Mouse (Mus musculus): Measurements from ENCODE around the gene Olfr1382. TPM values are rescaled to one million over a fixed set of nuclear protein-coding genes. Genes with fewer than 3 reads are reported as not detected.

Olfr1382 gene
- polyA plus RNA-seq, 1 experiment from 2014 or later: not detected

Other genes starting within 250 kb of the Olfr1382 start
- 0.10 TPM in 1 of 2 replicates, not detected in the other for gene Olfr1393, start 249.9 kb upstream of the Olfr1382 start, polyA plus RNA-seq (2016; fragmentation: Nextera tagmentation; extraction: Ambion mirVana)
- gene Olfr1392, start 243.0 kb upstream of the Olfr1382 start, polyA plus RNA-seq (2016; fragmentation: Nextera tagmentation; extraction: Ambion mirVana): 0.06 TPM in 1 of 2 replicates, not detected in the other
- gene Olfr10, start 223.5 kb upstream of the Olfr1382 start, polyA plus RNA-seq (2016; fragmentation: Nextera tagmentation; extraction: Ambion mirVana): not detected in 2 replicates
- gene Olfr1391, start 205.5 kb upstream of the Olfr1382 start, polyA plus RNA-seq (2016; fragmentation: Nextera tagmentation; extraction: Ambion mirVana): not detected in 2 replicates
- gene Olfr1390, start 193.1 kb upstream of the Olfr1382 start, polyA plus RNA-seq (2016; fragmentation: Nextera tagmentation; extraction: Ambion mirVana): not detected in 2 replicates
- not detected in 2 replicates for gene Olfr1389, start 105.2 kb upstream of the Olfr1382 start, polyA plus RNA-seq (2016; fragmentation: Nextera tagmentation; extraction: Ambion mirVana)
- gene Olfr1388, start 91.6 kb upstream of the Olfr1382 start, polyA plus RNA-seq (2016; fragmentation: Nextera tagmentation; extraction: Ambion mirVana): 0.42 and 0.57 TPM in 2 replicates
- not detected in 2 replicates for gene Olfr1387, start 72.9 kb upstream of the Olfr1382 start, polyA plus RNA-seq (2016; fragmentation: Nextera tagmentation; extraction: Ambion mirVana)
- gene Olfr1386, start 63.2 kb upstream of the Olfr1382 start, polyA plus RNA-seq (2016; fragmentation: Nextera tagmentation; extraction: Ambion mirVana): not detected in 2 replicates
- gene Olfr1385, start 39.2 kb upstream of the Olfr1382 start, polyA plus RNA-seq (2016; fragmentation: Nextera tagmentation; extraction: Ambion mirVana): not detected in 2 replicates
- not detected in 2 replicates for gene Olfr1384, start 21.5 kb upstream of the Olfr1382 start, polyA plus RNA-seq (2016; fragmentation: Nextera tagmentation; extraction: Ambion mirVana)
- not detected in 2 replicates for gene Olfr1383, start 8.6 kb upstream of the Olfr1382 start, polyA plus RNA-seq (2016; fragmentation: Nextera tagmentation; extraction: Ambion mirVana)
- not detected in 2 replicates for gene Olfr1381, start 15.2 kb downstream of the Olfr1382 start, polyA plus RNA-seq (2016; fragmentation: Nextera tagmentation; extraction: Ambion mirVana)
- gene Olfr1380, start 28.6 kb downstream of the Olfr1382 start, polyA plus RNA-seq (2016; fragmentation: Nextera tagmentation; extraction: Ambion mirVana): not detected in 2 replicates
- gene Flt4, start 81.0 kb downstream of the Olfr1382 start, polyA plus RNA-seq (2016; fragmentation: Nextera tagmentation; extraction: Ambion mirVana): 5.6 and 6.0 TPM in 2 replicates
- gene Scgb3a1, start 135.4 kb downstream of the Olfr1382 start, polyA plus RNA-seq (2016; fragmentation: Nextera tagmentation; extraction: Ambion mirVana): not detected in 2 replicates
- gene Cnot6, start 184.5 kb downstream of the Olfr1382 start, polyA plus RNA-seq (2016; fragmentation: Nextera tagmentation; extraction: Ambion mirVana): 60.7 and 61.7 TPM in 2 replicates